Mouse (Mus musculus): Measurements from ENCODE around the gene Hspg2.

DNA sequence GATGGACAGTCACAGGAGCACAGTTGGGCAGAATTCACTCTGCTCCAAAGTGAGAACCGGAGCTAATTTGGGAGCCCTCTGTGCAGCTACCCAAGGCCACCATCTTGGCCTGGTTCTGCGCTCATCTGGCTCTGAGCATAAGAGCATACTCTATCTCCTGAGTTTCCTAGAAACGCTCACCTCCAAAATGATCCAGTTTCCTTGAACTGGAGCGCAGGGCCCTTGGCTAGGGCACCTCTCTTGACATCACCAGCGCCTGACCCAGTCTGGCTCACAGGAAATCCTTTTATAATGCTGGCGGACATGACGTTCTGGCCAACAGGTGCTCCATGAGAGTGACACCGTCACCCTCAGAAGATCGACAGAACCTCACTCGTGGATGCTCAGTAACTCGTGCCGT, 12.0 kb upstream of the Hspg2 start:
- TF ChIP-seq TAL1 (IDR thresholded peaks at IDR 0.05; ENCODE audit: low read length) = no peak
- TF ChIP-seq GATA1 (IDR thresholded peaks at IDR 0.05; ENCODE audit: low read length) = no peak
